Mouse (Mus musculus) left cerebral cortex, postnatal 36 days (tissue): ENCODE data around the gene Zfp62. TPM values are rescaled to one million over a fixed set of nuclear protein-coding genes. Genes with fewer than 3 reads are reported as not detected.

Source experiments
- DNase-seq, 2 experiments: peaks; one replicate each; pipeline ENCODE4 v3.0.0; 2021 to 2022; ENCODE audit warnings: low spot score in 2 of 2, mixed read lengths in 1 of 2
- intact Hi-C: fragments of 180-260 bp; cut with DNase I; formaldehyde crosslinking; loops from one replicate; pipeline ENCODE4 v1.15.1; 2025
- total RNA-seq, 2 experiments: library from RNA; stranded (reverse); gene quantifications; 2 replicates each; pipeline ENCODE4 v1.2.3; 2021

Gene Zfp62
- total RNA-seq, 2 experiments from 2014 or later: 45.8 to 55.7 TPM

DNA sequence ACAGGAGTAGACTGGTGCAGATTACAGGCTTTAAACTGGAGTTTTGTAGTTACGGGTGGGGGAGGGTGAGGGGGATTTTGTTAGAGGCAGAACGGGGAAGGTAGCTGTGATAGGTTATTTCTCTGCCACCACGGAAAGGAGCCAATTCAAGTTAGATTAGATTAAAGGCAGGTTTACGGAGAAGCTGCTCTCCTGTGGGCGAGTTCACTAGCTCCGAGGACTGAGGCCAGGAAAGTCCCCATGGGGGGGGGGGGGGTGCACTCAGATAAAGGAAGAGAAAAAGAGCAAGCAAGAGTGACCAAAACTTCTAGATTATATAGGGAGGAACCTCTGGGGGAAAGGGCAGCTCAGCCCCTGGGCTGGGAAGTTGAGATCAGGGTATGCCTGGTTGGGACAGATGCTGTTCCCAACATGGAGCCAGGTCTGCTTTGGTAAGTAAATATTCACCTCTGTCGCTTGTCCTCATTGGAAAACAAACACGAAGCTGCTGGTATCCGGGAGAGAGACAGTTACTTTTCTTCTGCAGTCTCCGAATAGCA lies 500 bp upstream of the Zfp62 start:
- DNase-seq: peak in 1 of 2 experiments; percentile 25

DNA sequence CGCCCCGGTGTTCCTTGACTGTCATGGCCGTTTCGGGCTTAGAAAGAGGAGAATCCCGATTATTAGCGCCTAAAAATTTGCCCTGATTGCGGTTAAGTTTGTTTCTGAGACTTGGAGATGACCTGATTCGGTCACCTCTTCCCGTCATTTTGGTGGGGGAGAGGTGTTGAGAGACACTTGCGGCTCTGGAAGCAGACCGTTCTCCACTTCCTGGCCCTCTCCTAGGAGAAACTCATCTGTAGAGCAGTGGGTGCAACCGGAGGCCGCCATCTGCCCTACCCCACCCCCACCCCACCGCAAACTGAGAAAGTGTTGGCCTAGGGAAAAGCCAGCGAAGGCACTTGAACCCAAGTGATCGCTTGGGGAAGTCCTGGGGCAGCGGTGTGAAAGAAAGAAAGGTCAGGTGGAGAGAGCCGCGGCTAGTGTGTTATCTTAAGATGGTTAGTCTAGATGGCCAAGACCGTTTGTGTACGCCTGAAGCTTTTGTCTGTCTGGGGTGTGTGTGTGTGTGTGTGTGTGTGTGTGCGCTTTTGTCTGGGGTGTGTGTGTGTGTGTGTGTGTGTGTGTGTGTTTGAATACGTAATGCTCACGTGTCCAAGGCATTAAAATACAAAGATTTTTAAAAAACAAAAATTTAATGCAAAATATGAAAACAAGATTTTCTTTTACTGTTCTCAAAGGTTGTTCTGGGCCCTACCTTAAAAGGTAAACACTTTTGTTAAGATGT lies 842 bp downstream of the Zfp62 start:
- intact Hi-C loops: loop anchor here (1.0 to 5.0 kb wide), 3 partner anchors 39 to 387 kb away; partner anchors contain the start of gene Trim41
- DNase-seq: no peak

More for the DNA sequence above, 500 bp upstream of the Zfp62 start:
- intact Hi-C loops: loop anchor here (2.0 to 5.0 kb wide), 2 partner anchors 48 to 385 kb away; partner anchors contain the start of gene Trim41

DNA sequence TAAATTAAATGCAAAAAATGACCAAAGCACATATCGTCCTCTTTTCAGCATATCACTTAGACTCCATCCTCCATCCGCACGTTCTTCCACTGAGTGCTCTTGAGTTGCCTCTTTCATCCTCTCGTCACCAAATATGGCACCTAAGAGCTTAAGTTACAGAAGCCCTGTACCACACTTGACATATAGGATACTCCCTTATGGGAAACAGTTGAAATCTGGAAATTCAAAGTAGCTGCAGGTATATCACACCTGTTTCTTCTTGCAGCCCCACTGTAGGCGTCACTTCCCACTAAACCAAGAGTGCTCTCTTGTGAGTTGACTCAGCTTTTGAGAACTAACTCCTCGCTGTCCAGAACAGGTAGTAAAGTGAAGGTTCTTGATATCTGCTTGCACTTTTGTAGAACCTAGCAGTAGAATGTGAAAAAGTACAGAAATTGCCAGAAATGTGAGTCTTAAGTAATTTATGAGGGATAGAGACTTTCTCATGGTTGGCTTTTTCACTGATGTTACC lies 2.0 kb downstream of the Zfp62 start:
- no peak for DNase-seq
- intact Hi-C loops: no loop called here

DNA sequence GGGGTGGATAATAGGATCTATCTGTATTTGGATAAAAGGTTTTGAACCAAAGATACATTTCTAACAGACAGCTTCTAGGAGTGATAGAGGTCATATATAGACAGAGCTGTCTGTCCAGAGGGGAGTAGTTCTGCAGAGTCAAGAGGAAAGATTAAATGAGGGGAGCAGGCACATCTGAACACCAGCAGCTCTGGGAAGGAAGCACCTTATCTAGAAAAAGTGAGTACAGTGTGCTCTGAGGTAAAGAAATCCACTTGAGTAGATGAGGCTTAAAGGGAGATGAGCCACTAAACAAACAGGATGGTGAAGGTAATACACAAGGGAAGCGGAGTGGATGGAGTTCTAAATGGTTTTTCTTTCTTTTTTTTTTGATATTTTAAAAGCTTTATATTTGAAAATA lies 4.4 kb downstream of the Zfp62 start:
- no peak for DNase-seq
- intact Hi-C loops: no loop called here

DNA sequence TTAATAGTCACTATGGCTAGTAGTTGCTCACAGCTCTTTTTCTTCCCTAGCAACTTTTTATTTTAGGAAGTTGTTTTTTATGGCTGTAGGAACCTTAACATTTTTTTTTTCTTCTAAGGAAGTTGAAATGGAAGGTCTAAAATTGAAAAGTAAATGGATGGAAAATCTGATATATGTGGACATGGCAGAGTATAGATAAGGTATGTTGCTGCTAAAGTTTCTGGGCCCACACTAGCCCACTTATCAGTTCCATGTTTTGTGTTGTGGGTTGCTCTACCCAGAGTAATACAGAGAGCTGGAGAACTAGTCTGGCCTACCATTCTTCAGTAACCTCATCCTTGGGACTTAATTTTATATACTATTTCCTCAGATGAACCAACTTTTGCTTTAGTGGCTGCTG lies 9.5 kb downstream of the Zfp62 start:
- DNase-seq: no peak
- intact Hi-C loops: no loop called here

DNA sequence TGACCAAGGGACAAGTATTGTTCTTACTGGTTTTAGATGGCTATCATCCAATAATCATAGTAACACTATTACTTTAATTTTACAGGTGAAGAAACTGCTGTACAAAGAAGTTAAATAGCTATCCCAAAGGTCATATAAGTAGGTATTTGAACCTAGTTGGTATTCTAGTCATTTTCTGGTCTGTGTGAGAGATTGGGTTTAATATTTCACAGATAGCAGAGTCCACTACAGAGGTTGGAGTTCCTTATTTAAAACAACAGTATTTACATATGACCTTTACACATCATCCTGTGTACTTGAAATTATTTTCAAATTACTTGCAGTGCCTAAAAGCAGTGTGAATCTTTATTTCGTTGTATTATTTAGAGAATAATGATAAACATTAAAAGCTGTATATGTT lies 10.4 kb downstream of the Zfp62 start:
- intact Hi-C loops: no loop called here
- no peak for DNase-seq

DNA sequence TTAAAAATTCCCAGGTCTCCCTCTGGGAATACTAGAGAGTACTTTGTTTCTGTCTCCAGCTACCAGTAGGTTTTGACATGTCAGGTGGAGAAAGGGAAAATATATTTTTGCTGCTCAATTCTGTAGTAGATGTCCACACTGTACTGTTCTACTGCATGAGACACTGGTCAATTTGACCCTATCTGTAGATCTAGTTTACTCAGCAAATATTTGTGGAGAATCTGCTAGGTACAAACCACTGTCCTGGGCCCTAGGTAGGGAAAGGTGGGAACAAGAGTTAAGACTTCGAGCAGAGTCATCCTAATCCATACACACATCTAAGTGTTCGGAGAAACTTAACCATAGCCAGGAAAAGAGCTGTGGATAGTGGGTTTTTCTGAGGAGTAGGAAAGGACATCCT lies 16.2 kb downstream of the Zfp62 start:
- intact Hi-C loops: no loop called here
- DNase-seq: no peak

DNA sequence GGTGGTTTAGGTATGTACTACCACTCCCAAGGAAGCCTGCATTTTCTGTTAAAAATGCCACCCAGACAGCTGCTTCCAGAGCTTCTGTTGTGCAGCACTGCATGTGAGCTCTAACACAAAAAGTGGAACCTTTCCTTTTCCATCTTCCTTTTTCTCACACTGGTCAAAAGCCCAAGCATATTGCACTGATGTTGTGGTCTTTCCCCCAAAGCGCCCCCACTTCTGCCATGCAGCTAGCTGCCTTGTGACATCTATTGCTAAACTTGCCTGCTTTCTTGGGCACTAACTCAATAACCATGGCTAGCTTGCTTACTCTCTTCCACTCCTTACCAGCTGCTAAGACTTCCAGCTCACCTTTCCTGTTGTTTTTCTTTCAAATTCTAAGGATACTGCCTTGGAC lies 21.4 kb downstream of the Zfp62 start:
- DNase-seq: no peak
- intact Hi-C loops: no loop called here

DNA sequence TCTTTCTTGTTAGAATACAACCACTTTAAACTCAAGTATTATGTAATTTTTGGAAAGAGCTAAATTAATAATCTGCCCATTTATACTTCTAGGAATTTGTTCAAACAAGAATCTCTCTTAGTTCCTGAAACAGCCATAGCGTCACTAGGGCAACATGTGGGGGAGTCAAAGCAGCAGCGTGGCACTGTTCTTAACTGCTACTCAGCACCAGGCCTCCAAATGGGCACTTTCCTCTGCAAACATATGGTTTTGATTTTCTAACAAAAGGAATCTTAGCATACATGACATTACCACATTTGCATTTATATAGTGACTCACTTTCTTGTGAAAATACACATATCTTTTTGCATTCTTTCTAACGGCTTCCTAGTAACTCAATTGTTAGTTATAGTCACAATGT lies 29.7 kb downstream of the Zfp62 start:
- DNase-seq: no peak
- intact Hi-C loops: no loop called here

DNA sequence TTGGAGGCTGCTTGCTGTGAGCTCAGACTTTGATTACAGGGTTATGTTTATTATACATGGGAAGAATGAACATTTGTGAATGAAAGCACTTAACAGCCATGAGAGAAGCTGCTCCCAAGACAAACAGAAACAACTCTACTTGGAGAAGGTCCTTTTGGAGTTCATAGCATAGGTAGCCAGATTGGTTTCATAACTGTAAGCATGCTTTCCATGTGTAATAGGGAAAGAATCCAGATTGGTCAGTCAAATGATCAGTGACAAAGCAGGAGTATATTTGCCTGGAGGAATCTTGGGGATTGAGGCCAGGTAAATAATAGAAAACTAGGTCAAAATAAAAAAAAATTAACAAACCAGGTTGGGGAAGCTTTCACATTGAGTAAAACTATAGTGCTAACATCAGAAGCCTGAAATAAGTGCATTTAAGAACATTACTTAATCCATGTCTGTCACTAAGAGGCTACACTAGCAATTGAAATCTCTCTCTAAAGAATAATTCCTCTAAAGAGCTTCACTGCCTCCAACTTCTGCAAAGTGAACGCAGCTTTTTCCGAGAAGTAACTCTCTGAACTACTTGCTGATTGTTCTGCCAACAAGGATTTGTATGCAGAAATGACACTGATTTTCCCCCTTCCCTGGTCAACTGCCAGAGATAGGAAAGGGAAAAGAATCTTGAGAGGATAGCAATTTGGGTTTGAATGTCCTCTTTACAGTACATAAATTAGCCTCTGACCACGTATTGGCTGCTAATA lies 32.5 kb downstream of the Zfp62 start:
- no peak for DNase-seq
- intact Hi-C loops: no loop called here

DNA sequence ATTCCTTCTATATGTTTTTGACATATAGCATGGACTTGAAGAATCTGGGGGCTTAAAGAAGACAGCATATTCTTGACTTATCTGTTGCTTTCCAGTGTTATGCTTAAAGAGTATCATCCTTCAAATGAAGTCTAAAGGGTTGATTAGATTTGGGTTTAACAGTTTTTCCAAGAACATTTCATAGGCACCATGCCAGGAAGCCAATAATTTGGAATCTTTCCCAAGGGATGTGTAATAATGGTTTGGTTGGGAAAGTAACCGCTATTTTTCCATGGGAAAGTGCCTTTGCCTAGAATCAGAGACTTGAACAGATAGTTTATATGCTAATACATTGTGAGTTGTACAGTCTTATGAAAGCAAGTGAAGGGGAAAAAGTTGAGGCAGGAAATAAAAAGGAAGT lies 33.8 kb downstream of the Zfp62 start:
- DNase-seq: no peak
- intact Hi-C loops: no loop called here

DNA sequence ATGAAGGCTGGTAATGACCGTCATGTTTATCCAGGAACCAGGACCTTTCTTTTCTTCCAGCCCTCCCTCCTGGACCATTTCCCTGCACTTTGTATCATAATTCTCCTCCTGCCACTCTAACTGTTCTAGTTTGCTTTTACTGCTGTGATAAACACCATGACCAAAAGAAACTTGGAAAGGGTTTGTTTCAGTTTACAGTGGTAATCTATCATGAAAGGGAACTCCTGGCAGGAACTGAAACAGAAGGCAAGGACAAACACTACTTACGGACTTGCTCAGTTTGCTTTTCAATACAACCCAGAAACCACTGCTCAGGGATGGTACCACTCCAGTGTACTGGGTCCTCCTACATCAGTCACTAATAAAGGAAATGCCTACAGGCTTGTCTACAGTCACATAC lies 34.4 kb downstream of the Zfp62 start:
- intact Hi-C loops: no loop called here
- no peak for DNase-seq

DNA sequence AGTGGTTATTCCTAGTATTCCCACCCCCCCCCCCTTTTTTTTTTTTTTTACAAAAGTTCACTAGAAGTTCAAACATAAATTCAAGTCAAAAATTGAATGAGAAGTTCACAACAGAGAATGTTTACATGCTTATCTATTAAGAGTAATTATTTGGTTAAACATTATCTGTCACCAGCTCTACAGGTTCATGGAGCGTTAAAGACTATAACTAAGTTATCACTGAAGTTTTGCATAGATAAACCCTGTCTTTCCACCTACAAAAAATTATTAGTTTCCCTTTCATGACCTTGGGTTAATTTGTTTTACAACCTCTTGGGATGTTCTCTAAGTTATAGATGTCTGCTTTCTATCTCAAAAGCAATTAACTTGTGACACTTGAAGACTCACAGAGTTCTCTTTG lies 37.2 kb downstream of the Zfp62 start:
- intact Hi-C loops: loop anchor here (10.0 kb wide), 1 partner anchor 436 kb away; the partner anchor contains the start of gene Rack1
- no peak for DNase-seq

DNA sequence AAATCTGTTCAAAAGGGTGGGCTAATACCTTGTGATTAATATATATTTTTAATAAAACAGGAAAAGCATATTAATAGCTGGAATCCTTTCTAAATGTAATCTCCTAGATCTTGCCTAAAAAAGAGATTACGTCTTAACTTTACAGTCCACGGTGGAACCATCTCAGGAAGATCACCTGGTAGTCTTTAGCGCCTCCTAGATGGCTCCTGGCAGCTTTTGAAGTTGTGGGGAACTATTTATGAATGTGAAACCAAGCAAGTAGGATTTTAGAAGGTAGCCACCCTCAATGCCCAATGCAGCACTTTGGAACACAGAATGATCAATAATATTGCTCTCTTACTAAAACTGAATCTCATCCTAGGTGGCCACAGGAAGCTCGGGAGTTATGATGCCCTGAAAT lies 37.8 kb downstream of the Zfp62 start:
- intact Hi-C loops: loop anchor here (10.0 kb wide), 1 partner anchor 436 kb away; the partner anchor contains the start of gene Rack1
- DNase-seq: no peak

DNA sequence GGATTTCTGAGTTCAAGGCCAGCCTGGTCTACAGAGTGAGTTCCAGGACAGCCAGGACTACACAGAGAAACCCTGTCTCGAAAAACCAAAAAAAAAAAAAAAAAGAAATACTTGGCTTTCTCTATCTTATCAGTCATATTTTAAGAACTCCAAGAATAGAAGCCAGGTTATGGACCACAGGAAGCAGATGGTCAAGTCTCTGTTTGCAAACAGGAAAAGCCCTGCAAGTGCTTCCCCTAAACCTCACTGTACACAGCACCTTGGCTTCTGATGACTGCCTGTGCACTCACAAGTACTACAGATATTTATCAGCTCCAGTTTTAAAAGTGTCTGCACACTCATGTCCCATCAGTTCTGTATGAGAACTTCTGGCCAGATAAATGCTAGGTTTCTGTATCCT lies 38.4 kb downstream of the Zfp62 start:
- intact Hi-C loops: loop anchor here (10.0 kb wide), 1 partner anchor 437 kb away; the partner anchor contains the start of gene Rack1
- no peak for DNase-seq

DNA sequence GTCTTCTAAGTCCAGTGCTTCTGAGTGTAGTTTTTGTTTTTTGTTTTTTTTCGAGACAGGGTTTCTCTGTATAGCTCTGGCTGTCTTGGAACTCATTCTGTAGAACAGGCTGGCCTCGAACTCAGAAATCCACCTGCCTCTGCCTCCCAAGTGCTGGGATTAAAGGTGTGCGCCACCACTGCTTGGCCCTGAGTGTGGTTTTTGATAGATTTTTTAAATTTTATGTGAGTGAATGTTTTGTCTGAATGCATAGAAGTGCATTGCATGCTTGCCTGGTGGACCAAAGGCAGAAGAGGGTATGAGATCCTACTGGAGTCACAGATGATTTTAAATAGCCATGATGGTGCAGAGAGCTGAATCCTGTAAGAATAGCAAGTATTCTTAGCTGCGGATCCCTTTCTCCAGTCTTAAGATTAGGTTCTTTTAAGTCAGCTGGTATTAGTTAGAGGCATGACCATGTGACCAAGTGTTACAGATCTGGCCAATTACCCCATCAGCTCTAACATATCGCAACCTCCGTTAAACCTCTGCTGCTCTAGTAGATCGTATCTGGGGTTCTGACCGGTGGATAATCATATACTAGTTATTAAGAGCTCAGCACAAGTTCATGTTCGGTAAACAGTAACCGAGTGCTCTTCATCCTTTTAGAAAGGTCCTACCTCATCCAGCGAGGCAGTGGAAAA lies 40.0 kb downstream of the Zfp62 start:
- no peak for DNase-seq
- intact Hi-C loops: loop anchor here (1.0 to 10.0 kb wide), 2 partner anchors 39 to 438 kb away; partner anchors contain the start of gene Rack1

DNA sequence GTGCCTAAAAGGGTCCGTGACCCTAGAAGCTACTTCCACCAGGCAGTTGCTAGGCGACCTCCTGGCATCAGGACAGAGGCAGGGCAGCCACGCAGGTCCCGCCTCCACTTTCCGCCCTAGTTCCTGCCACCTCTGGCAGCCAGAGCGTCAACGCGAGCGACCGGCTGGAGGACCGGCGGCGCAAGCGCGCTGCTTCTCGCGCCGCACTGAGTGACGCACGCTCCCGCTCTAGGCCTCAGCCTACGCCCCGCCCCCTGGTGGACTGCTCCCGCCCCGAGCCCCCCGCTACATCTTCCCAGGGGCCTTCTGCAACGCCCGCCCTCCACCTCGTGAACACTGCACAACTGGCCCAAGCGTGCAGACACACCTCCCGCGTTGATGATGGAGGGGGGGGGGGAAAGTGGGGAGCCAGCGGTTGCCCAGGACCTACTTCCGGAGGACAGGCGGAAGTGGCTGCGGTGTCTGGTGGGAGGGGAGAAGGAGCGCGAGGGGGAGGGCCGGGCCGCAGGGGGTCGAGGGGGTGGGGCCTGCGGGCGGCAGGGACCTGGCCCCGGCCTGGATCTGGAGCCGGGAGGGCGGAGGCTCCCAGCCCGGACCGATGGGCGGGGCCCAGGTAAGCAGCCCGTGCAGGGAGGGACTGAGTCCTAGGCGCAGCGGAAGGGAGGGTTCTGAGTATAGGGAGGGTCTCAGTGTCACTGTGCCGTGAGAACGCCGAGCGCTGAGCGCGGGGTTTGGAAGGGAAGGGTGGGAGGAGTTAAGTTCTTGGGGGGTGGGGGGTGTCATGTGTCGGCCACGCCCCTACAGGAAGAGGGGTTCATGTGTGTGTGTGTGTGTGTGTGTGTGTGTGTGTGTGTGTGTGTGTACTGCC lies 40.9 kb downstream of the Zfp62 start, which contains the start of gene Mgat1:
Mgat1 (plus strand) TSS at position 465 of the 868 bp plus-strand sequence.
- intact Hi-C loops: loop anchor here (1.0 to 10.0 kb wide), 2 partner anchors 40 to 439 kb away; partner anchors contain the start of gene Rack1
- peak; percentile 91 for DNase-seq

DNA sequence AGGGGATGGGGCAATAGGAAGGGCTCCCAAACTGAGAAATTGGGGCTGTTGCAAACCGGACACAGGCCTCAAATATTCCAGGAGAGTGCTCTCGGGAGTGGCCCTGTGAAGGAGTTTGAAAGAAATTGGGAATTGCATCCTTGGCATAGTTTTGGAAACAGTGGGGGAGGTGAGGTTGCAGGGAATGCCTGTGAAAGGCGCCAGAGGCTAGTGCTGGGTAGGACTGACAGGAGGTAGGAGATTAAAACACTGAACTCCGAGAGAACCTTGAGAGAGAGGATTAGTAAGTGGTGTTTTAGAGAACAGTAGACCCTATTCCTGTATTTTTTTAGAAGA lies 41.5 kb downstream of the Zfp62 start:
- intact Hi-C loops: loop anchor here (10.0 kb wide), 1 partner anchor 440 kb away; the partner anchor contains the start of gene Rack1
- DNase-seq: no peak

DNA sequence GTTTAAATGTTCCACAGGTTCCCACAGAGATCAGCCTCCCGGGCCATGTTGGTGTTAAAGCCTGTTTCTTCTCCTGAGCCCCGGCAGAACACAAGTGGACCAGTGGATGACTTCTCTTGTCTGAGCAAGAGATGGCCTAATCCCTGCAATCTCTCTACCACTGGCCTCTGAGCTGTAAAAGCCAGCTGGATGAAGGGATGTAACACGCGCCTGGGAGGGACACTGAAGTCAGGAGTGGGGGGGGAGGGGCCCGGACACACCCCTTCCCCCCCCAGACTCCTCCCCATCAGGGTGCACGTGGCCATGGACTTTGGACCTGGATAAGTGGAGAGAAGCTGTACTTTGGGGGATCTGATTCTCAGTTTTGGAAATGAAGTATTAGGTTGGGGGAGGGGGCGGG lies 42.1 kb downstream of the Zfp62 start:
- DNase-seq: no peak
- intact Hi-C loops: loop anchor here (10.0 kb wide), 1 partner anchor 440 kb away; the partner anchor contains the start of gene Rack1
